Mouse (Mus musculus): ENCODE results near the gene Syn3.

Syn3 gene

DNA sequence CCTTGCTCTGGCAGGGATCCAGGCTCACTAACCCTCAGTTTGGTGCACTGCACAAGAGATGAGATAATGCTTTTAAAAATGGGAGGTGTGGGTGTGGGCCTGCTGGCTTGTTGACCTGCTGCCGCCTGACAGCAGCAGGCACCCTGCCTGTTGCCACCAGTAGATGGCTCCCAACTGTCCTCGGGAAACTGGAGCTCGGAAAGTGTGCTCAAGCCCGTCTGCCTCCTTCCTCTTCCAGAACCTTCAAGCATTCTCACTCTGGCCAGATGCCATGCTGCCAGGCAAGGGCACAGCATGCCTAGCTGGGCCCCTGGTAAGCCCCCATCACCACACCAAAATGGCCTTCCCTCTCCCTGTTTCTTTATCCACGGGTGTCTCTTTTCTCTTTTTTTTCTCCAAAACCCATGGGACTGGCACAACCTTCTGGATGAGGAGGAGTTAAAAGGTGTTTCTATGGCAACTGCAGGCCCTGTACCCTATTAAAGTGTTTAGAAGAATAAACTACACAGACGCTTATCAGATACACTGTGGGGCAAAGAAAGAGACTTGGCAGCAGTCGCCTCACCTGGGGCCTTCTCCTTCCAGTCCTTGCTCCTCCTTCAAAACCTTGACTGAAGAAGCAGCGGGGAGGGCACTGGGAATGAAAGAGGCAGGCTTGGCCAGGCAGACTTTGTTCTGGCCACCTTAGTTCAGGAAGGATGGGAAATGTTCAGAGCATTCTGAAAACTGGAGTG lies 195.8 kb downstream of the Syn3 start:
- peak; percentile 80 for DNase-seq

DNA sequence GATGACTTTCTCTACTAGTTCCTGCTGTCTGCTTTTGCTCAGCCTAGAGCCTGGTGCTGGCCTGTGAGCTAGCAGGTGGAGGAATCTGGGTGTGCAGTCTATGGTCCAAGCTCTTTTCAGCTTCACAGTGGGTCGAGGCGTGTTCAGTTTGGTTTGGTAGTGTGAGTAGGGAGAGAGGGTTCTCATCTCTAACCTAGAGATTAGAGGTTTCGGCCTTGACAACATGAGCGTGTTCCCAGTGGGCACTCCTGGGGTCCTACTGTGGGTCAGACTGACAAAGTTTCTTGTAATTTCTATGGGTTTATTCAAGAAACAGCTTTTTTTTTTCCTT lies 196.4 kb downstream of the Syn3 start:
- DNase-seq, result no peak

DNA sequence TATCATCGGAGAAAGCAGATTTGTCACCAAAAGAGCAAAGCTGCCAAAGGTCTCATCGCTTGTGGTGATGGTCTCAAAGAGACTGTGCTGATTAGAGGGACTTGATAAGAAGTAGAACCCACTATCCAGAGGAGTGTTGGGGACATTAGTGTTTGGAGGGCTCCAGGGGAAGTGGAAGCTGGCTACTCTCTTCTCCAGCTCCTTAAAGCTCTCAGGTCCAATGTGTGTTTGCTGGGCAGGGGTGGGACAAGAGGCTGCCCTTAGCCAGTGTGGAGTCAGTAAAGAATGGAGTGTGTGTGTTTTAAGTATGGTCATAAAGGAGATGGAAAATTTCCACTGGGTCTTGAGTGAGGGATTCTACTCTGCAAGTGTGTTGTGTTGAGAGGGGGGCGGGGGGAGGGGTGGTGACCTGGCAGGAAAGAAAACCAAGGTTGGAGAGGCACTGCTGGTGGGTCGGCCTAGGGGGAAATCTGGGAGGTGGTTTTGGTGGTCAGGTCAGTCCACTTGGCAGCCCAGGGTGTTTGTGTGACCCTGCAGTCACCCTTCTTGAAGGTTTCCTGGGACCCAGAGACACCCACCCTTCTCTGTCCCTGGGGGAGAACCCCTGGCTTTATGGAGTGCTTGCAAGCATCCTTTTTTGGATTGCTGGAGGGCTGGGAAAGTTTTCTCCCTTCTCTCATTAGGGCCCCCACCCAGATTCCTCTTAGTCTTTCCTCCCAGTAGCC lies 196.9 kb downstream of the Syn3 start:
- DNase-seq, result no peak

DNA sequence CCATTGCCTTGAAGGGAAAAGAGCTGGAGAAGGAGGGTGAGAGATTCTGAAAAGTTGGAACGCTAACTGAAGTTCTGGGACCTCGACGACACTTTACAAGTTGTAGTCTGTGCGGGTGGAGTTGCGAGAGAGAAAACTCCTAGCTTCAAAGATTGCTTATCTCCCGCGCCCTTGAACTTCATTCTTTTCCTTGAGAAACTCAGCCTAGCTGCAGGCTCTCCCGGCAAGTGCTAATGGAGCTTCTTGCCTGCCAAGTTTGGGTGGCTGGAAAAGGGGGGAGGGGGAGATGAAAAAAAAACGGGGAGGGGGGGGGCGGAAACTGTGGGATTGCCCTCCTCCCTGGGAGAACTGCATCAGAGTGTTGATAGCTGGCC lies 197.6 kb downstream of the Syn3 start:
- DNase-seq, result no peak

DNA sequence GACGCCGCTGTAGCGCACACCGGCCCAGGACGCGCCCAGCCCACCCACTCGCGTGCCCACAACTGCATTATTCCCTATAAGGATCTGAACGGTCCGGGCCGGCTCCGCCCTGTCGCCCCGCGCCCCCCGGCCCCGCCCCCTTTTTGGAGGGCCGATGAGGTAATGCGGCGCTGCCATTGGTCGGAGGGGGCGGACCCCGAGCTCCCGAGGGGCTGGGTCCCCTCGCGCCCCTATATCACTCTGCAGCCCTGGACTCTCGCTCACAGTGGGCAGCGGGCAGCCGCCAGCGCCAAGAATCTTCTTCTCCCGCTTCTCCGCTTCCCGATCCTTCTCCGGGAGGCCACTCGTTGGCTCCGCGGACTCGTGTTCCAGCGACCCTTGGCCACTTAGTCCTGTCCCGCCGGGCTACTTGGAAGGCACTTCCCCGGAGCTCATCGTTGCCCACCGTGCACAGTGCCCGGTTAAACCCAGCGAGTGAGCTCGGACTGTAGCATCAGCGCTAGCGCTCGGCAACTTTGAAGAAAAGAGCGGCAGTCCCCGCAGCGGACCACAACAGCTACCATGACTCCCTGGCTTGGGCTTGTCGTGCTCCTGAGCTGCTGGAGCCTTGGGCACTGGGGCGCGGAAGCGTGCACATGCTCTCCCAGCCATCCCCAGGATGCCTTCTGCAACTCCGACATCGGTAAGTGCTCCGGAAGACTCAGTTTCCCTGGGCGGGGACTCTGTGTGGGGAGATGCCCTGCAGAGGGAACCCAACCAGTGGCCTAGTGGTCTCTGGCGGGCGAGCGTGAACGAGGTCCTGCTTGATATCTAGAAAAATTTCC lies 198.2 kb downstream of the Syn3 start, which contains the start of gene Timp3:
Gene Timp3 (plus strand): TSS at position 80 of the 824 bp plus-strand sequence.
- DNase-seq, result peak; percentile 39

DNA sequence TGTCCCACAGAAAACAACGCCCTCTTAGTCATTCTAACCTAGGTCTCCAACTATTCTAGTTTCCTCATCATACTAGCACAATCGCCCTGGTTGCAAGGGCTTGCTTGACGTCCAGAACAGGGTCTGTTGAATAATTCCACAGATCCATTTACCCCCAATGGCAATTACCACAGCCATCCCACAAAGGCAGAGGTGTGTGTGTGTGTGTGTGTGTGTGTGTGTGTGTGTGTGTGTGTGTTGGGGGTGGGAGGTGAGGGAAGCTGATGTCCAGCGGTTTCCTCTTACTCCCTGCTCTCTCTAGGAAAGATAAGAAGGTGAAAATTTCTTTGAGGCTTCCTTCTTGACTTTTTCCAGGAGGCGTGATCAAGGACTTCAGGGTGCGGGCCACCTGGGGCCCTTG lies 198.9 kb downstream of the Syn3 start:
- DNase-seq, result no peak

DNA sequence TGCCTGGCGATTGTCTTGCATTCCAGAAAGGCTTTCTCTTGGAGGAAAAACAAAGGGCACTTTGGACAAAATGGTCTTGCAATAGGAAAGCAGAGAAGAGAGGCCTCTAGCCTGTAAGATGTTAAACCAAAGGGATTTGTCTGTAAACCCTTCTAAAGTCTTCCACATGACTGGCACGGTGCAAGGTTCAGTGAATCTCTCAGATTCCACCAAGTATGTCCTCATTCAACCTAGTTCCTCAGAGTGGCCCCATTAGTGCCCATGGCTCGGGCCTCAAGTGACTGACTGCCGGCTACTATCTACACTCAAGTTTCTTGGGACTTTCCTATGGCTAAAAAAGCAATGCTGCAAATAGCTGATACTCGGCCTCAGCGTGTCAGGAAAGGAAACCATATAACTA lies 200.4 kb downstream of the Syn3 start:
- no peak for DNase-seq

DNA sequence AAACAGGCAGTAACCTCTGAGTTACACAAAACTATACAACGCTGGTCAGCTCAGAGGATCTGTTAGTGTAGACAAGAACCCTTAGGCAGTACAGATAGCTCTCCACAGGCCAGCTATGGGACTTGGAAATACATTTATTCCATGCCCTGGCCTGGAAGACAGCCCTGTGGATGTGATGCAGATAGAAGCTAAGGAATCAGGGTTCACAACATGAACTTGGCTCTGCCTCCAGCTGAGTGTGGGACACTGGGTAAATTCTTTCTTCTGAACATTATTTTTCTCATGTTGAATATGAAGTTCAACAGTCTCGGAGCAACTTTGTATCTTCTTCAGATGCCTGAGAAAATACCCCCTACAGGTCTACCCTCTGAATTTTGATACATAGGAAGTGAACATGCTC lies 201.4 kb downstream of the Syn3 start:
- DNase-seq, result no peak

DNA sequence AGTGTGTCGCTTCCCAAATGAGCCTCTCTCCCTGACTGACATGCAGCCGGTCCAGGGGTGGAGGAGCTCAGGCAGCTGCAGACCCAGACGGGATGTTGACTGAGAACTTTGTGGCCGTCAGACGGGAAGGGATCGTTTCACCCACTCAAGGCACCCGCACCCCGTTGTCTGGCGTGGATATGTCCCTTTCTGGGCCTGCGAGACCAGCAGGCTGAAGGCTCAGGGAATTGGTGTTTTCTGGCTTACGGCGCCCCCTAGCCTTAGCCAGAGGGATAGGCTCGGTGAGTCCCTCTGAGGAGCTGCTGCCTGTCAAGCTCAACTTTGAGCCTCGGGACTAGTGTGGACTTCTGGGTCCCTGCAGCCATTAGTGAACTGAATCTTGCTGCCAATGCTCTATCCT lies 202.6 kb downstream of the Syn3 start:
- peak; percentile 54 for DNase-seq

DNA sequence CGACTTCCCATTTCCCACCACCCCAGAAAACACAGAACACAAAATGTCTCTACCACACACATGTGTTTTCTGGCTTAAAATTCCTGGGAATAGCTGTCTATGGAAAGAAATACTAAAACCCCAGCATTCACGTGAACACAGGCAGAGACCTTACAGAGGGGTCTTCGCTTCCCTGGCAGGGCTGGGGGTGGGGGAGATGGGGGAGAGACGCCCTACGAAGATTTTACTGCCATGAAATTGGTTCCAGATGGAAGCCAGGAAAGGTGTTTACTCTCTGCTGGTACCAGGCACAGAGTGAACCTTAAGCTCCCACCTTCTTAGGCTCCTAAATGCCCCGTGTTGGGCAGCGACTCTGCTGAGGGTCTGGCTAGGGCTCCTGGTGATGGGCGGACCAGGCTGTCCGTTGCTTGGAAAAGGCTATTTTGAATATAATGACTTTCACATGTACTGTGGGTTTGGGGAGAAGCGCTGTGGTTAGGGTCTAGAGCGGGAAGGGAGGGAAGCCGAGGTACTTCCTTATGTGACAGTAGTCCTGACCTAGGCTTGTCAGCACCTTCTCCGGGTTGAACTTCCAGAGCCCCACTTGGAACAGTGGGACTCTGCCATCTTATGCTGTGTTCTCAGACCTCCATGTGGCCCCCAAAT lies 203.1 kb downstream of the Syn3 start:
- DNase-seq, result no peak

DNA sequence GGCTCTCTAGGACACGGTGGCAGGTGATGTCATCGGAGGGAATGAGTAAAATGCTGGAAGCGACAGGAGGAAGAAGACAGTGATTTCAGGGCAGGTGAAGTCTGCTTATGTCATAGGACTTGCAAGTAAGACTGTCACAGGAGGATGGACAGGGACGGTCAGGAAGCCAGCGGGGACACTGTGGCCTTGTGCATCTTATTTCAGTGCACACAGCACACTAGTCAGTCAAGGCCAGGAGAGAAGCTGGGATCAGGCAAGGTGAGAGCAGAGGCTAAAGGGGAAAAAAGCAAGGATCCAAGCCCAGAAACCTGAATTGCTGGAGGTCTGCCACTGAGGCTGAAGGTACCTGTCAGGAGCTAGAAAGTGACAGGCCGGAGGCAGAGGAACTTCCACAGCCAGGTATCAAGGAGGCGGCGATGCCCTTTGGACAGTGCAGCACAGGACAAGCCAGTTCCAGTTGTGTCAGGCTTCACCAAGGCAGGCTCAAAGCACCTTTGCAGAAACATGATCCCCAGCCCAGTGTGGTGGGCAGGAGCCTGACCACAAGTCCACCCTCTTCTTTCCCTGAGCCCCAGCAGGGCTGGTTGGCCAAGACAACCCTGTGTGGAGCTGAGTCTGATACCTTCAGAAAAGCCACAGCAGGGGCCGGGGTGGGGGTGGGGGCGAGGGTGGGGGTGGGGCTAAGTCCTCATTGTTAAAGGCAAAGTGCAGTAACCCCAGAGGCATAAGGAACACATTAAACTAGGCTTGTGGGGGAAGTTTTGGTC lies 203.9 kb downstream of the Syn3 start:
- DNase-seq, result no peak

DNA sequence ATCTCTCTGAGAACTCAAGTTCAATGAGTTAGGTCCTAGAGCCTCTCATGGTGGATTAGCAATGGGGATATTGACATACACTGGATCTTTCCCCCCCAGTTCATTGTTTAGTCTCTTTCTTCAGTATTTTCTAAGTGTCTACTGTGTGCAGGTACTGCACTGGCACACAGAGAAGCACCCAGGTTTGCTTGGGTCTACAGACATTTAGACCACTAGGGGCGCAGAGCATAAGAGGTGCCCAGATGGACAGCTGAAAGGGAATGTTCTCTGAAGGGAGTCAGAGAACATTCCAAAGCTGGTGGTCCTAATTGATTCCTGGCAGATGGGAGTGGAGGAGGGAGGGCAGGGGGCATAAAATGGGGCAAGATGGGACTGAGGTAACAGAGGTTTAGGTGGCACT lies 204.8 kb downstream of the Syn3 start:
- no peak for DNase-seq

DNA sequence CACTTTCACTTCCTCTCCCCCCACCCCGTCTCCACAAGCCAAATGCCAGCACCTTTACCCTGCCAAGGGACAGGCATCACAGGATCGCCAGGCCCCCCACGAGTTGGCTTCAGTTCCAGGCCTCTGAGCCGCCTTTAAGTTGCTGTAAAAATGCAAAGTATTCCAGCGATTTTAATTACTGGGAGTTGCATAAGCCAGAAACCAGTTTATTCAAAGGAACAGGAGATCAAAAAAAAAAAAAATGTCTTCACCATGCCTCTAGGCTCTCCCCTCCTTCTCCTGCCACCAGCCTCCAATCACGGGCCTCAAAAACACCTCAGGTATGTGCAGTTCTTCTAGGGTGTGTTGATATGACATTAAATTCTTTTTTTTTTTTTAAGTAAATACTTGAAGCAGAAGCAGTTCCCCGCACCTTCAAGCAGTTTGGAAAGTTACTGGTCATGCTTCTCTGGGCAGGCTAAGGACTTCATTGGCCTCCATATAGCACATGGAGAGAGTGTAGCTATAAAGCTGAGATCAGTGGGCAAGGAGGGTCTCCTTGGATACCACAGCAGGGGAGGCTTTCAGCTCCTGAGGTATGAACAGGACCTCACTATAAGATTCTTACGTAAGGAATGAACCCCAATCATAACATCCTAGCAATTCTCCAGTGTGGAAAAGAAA lies 208.5 kb downstream of the Syn3 start:
- no peak for DNase-seq

DNA sequence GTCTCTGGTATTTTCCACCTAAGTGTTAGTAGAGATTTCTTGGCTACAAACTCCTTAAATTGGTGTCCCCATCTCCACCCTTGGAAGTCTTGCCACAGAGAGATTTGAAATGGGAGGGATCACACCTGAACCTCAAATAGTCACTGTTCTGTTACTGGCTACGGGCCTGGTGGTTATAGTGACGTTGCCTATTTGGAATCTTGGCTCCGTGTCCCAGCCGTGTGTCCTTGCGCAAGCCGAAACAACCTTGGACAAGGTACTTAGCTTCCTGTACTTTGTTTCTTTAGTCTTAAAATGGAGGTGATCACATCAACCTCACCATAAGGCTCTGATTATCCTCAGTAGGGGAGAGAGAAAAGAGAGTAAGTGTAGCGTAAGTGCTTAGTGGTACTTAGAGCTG lies 212.2 kb downstream of the Syn3 start:
- DNase-seq, result no peak

DNA sequence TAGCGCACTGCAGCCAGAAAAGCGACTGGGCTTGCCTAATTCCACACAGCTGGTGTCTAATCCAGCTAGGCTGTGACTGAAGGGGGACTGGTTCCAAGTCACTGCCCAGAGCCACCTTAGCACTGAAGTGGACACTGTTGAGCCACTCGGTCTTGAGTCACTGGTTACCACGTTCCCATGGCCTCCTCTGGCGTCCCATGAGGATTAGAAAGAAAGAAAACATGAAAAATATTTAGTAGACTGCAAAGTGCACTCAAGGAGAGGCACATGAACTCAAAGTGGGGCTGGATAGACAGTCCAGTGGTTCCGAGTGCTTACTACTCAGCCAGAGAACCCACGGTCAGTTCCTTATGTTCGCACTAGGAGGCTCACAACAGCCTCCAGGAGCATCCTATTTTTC lies 217.5 kb downstream of the Syn3 start:
- DNase-seq, result no peak

DNA sequence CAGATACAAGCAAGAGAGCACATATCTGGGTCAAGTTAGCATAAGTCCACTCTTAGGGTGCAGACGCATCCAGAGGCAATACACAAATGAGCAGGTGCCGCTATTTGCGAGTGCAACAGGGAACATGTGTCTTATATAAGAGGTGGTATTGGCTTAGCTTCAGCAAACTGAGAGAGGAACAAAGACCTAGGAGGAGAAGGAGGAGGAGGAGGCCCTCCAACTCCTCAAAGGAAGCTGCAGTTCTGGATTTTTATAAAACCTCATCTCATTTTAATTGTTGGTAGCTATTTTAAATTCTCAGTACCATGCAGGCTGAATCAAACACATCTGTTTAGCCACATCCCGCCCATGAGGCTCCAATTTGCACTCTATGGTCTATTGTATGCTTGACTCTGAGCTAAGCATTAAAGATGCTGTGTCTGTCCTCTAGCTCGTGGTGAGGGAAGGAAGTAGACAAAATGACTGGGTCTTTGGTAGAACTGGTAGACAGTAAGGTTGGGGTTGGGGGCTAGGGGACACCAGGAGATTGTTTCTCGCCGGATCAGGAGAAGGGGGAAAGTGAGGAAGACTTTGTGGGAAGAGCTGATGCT lies 219.0 kb downstream of the Syn3 start:
- no peak for DNase-seq

DNA sequence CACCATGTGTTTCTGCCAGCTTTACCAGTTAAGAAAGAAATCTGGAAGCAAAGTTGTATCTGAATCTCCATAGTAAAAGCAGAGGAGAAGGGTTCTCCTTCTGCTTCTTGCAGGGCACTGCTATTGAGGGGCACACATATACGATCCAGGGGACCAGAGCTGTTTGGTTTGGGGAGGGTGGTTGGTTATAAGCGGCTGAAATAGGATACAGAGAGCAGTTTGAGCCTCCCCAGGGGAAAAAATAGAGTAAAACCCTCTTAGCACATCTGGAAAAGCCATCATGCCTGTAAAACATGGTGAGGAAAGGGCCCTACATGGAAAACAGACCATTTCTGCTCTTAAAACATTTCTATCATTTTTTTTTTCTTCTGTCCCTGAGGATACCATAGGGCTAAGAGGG lies 220.2 kb downstream of the Syn3 start:
- no peak for DNase-seq

DNA sequence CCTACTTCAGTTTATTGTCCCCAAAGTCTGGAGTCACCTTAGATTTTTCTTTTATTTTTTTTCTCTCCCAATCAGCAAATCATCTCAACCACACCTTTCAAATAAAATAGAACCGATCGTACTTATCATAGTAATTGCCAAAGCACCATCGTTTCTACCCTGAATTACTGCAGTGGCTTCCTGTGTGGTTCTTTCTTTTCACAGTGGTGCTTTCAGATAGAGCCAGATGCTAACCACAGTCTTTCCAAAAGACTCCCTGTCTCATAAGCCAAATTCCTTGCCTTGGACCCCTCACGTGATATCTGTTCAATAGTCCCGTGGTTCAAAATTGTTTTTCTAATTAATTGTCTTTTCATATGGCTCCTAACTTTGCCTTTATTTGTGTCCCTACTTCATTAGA lies 221.4 kb downstream of the Syn3 start:
- DNase-seq, result no peak

DNA sequence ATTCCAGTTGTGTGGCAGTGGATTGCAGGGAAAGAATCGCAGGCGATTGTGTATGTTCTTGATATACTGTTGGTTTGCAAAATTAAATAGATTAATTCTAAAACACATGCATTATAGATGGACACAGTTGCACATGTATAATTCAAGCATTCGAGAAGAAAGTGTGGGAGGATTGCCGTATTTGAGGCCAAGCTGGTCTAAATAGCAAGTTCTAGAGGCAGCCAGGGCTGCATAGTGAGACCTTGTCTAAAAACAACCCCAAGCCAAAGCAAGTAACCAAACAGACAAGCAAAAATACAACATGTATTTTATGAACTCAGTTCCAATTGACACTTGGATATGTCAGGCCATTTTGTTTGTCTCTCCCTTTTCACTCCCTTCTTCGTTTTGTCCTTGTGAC lies 223.1 kb downstream of the Syn3 start:
- DNase-seq, result no peak

DNA sequence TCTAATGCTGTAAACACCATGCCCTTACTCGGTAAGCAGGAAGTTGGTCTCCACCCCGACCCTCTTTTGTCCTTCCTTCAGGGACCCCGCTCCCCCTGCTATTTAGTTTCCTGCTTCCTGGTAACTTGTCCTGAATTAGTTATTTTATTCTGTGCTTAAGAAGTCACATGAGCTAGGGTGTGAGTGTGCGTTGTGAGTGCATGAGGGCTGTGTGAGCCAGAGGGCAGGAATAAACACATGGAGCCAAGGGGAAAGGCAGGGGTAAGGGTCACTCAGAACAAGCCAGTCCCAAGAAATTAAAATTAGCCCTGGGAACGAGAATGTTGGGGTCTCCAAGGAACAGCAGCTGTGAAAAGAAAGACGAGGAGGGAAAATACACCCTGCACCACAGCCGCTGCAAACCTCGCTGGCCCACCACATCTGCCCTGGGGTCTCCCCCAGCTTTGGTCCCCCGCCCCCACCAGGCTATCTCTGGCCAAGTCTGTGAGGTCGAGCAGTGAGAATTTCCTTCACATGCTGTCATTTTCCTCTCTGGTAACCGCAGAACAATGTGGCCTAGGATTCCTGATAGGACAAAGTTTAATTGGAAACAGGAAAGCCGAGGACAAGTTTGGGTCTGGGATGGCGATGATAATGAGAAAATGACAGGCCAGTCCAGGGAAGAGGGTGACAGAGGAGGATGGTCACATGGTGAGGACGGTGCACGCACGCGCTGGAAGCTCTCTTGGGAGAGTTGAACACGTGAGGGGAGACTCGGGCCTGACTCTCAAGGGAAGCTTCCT lies 225.1 kb downstream of the Syn3 start:
- DNase-seq, result no peak

DNA sequence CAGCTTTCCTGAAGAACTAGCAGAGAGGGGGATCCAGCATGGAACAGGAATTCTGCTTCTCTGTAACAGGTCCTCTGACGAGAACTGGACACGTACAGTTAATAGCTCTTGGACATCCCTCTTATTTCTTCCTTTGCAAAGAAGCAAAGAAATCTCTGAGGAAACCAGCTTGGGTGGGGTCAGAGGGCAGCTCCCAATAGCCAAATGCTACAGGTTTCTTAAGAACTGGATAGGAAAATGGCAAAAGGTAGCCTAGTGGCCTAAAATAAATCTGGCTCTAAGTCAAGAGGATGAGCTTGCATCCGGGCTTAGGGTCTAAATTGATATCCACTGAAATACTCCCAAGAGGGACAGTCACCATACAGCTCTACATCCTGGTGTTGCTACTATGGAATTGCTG lies 225.9 kb downstream of the Syn3 start:
- no peak for DNase-seq

Measured in cerebellum, adult 11-12 months (tissue).